Mouse (Mus musculus) liver, embryonic 14.5 days (tissue): ENCODE measurements around the gene 9530003J23Rik.

Experiments
- CTCF ChIP-seq: IDR thresholded peaks from 2 replicates; pipeline ENCODE4 v1.5.1; 2016; ENCODE audit warnings: antibody characterized with exemption, low read depth, control low read depth
- EP300 ChIP-seq: IDR thresholded peaks from 2 replicates; pipeline ENCODE4 v1.6.1; 2016; ENCODE audit warnings: antibody characterized with exemption, low read depth

GRCm38 (mm10) chr10:117218351-117218750 is 20.2 kb downstream of the 9530003J23Rik start:
- no peak for TF ChIP-seq CTCF
- no peak for TF ChIP-seq EP300
